Mouse (Mus musculus): ENCODE measurements around the gene 1110017D15Rik. TPM values are rescaled to one million over a fixed set of nuclear protein-coding genes. Genes with fewer than 3 reads are reported as not detected.

The 1110017D15Rik gene
- polyA plus RNA-seq, 1 experiment: 1.7 TPM

- TF ChIP-seq POLR2A (IDR thresholded peaks at IDR 0.05; ENCODE audit: control insufficient read depth, extremely low read depth, insufficient read depth, low read length, poor library complexity): no peak
- no peak for TF ChIP-seq CTCF (IDR thresholded peaks at IDR 0.05; ENCODE audit: borderline replicate concordance, control insufficient read depth, extremely low read depth, insufficient read depth, low read length, poor library complexity)
- Histone ChIP-seq H3K4me1 (replicated peaks; ENCODE audit: control insufficient read depth, insufficient read depth, low read length) (peaks cover 7% of the 10 kb centered on the region), H3K27me3 (ENCODE audit: control insufficient read depth, insufficient read depth, low read length) (no peaks in the 10 kb centered on the region), H3K4me3 (ENCODE audit: control insufficient read depth, insufficient read depth, low read length) (no peak overlapping the region), H3K27ac (ENCODE audit: control insufficient read depth, insufficient read depth, low read length) (no peak overlapping the region), H3K36me3 (ENCODE audit: control insufficient read depth, insufficient read depth, low read length) (no peaks in the 10 kb centered on the region)
- 94% methylated on average over 11 of the region's 11 CpGs for WGBS
- no peak for DNase-seq
Measured at GRCm38 (mm10) chr4:41553116-41553515, 36.0 kb upstream of the 1110017D15Rik start.

- Histone ChIP-seq H3K36me3 (ENCODE audit: control insufficient read depth, insufficient read depth, low read length) (no peaks in the 10 kb centered on the region), H3K27me3 (ENCODE audit: control insufficient read depth, insufficient read depth, low read length) (no peaks in the 10 kb centered on the region), H3K27ac (ENCODE audit: control insufficient read depth, insufficient read depth, low read length) (no peak overlapping the region), H3K4me1 (replicated peaks; ENCODE audit: control insufficient read depth, insufficient read depth, low read length) (peaks cover 7% of the 10 kb centered on the region), H3K4me3 (ENCODE audit: control insufficient read depth, insufficient read depth, low read length) (no peak overlapping the region)
- DNase-seq: peak; percentile 83
- WGBS: 43% methylated on average over 6 of the region's 6 CpGs
- TF ChIP-seq POLR2A (IDR thresholded peaks at IDR 0.05; ENCODE audit: control insufficient read depth, extremely low read depth, insufficient read depth, low read length, poor library complexity) (no peak), CTCF (IDR thresholded peaks at IDR 0.05; ENCODE audit: borderline replicate concordance, control insufficient read depth, extremely low read depth, insufficient read depth, low read length, poor library complexity) (peak; percentile 64; the same call in 1 of the 2 replicates)
Measured at GRCm38 (mm10) chr4:41552529-41552928, 35.4 kb upstream of the 1110017D15Rik start.

- Histone ChIP-seq H3K4me3 (ENCODE audit: control insufficient read depth, insufficient read depth, low read length) (no peak overlapping the region), H3K36me3 (ENCODE audit: control insufficient read depth, insufficient read depth, low read length) (no peaks in the 10 kb centered on the region), H3K27me3 (ENCODE audit: control insufficient read depth, insufficient read depth, low read length) (no peaks in the 10 kb centered on the region), H3K27ac (ENCODE audit: control insufficient read depth, insufficient read depth, low read length) (no peak overlapping the region), H3K4me1 (replicated peaks; ENCODE audit: control insufficient read depth, insufficient read depth, low read length) (no peaks in the 10 kb centered on the region)
- TF ChIP-seq CTCF (IDR thresholded peaks at IDR 0.05; ENCODE audit: borderline replicate concordance, control insufficient read depth, extremely low read depth, insufficient read depth, low read length, poor library complexity): no peak
- TF ChIP-seq POLR2A (IDR thresholded peaks at IDR 0.05; ENCODE audit: control insufficient read depth, extremely low read depth, insufficient read depth, low read length, poor library complexity): no peak
- 95% methylated on average over 1 of the region's 1 CpGs for WGBS
- DNase-seq: no peak
Measured at GRCm38 (mm10) chr4:41547086-41547485, 30.0 kb upstream of the 1110017D15Rik start.

GRCm38 (mm10) chr4:41545985-41546384 lies 28.9 kb upstream of the 1110017D15Rik start:
- TF ChIP-seq CTCF (IDR thresholded peaks at IDR 0.05; ENCODE audit: borderline replicate concordance, control insufficient read depth, extremely low read depth, insufficient read depth, low read length, poor library complexity) (no peak), POLR2A (IDR thresholded peaks at IDR 0.05; ENCODE audit: control insufficient read depth, extremely low read depth, insufficient read depth, low read length, poor library complexity) (no peak)
- no peak overlapping the region for H3K4me3 ChIP-seq (ENCODE audit: control insufficient read depth, insufficient read depth, low read length)
- H3K27ac ChIP-seq (ENCODE audit: control insufficient read depth, insufficient read depth, low read length): no peak overlapping the region
- no peaks in the 10 kb centered on the region for H3K36me3 ChIP-seq (ENCODE audit: control insufficient read depth, insufficient read depth, low read length)
- no peaks in the 10 kb centered on the region for H3K27me3 ChIP-seq (ENCODE audit: control insufficient read depth, insufficient read depth, low read length)
- no peak for DNase-seq
- WGBS: 37% methylated on average over 8 of the region's 8 CpGs
- no peaks in the 10 kb centered on the region for H3K4me1 ChIP-seq (replicated peaks; ENCODE audit: control insufficient read depth, insufficient read depth, low read length)

- Histone ChIP-seq H3K27ac (ENCODE audit: control insufficient read depth, insufficient read depth, low read length) (no peak overlapping the region), H3K27me3 (ENCODE audit: control insufficient read depth, insufficient read depth, low read length) (no peaks in the 10 kb centered on the region), H3K4me3 (ENCODE audit: control insufficient read depth, insufficient read depth, low read length) (no peak overlapping the region), H3K36me3 (ENCODE audit: control insufficient read depth, insufficient read depth, low read length) (no peaks in the 10 kb centered on the region), H3K4me1 (replicated peaks; ENCODE audit: control insufficient read depth, insufficient read depth, low read length) (no peaks in the 10 kb centered on the region)
- no peak for DNase-seq
- TF ChIP-seq POLR2A (IDR thresholded peaks at IDR 0.05; ENCODE audit: control insufficient read depth, extremely low read depth, insufficient read depth, low read length, poor library complexity): no peak
- TF ChIP-seq CTCF (IDR thresholded peaks at IDR 0.05; ENCODE audit: borderline replicate concordance, control insufficient read depth, extremely low read depth, insufficient read depth, low read length, poor library complexity): no peak
- 90% methylated on average over 8 of the region's 8 CpGs for WGBS
Measured at GRCm38 (mm10) chr4:41542136-41542535, 25.0 kb upstream of the 1110017D15Rik start.

- Histone ChIP-seq H3K27ac (ENCODE audit: control insufficient read depth, insufficient read depth, low read length) (no peak overlapping the region), H3K36me3 (ENCODE audit: control insufficient read depth, insufficient read depth, low read length) (no peaks in the 10 kb centered on the region), H3K4me3 (ENCODE audit: control insufficient read depth, insufficient read depth, low read length) (no peak overlapping the region), H3K27me3 (ENCODE audit: control insufficient read depth, insufficient read depth, low read length) (no peaks in the 10 kb centered on the region), H3K4me1 (replicated peaks; ENCODE audit: control insufficient read depth, insufficient read depth, low read length) (no peaks in the 10 kb centered on the region)
- DNase-seq: no peak
- no peak for TF ChIP-seq POLR2A (IDR thresholded peaks at IDR 0.05; ENCODE audit: control insufficient read depth, extremely low read depth, insufficient read depth, low read length, poor library complexity)
- WGBS: 92% methylated on average over 5 of the region's 5 CpGs
Measured at GRCm38 (mm10) chr4:41534866-41535265, 17.7 kb upstream of the 1110017D15Rik start.

GRCm38 (mm10) chr4:41532420-41532819 lies 15.3 kb upstream of the 1110017D15Rik start:
- no peak overlapping the region for H3K4me3 ChIP-seq (ENCODE audit: control insufficient read depth, insufficient read depth, low read length)
- no peaks in the 10 kb centered on the region for H3K4me1 ChIP-seq (replicated peaks; ENCODE audit: control insufficient read depth, insufficient read depth, low read length)
- DNase-seq: no peak
- no peak for TF ChIP-seq CTCF (IDR thresholded peaks at IDR 0.05; ENCODE audit: borderline replicate concordance, control insufficient read depth, extremely low read depth, insufficient read depth, low read length, poor library complexity)
- TF ChIP-seq POLR2A (IDR thresholded peaks at IDR 0.05; ENCODE audit: control insufficient read depth, extremely low read depth, insufficient read depth, low read length, poor library complexity): no peak
- no peaks in the 10 kb centered on the region for H3K27me3 ChIP-seq (ENCODE audit: control insufficient read depth, insufficient read depth, low read length)
- no peaks in the 10 kb centered on the region for H3K36me3 ChIP-seq (ENCODE audit: control insufficient read depth, insufficient read depth, low read length)
- no peak overlapping the region for H3K27ac ChIP-seq (ENCODE audit: control insufficient read depth, insufficient read depth, low read length)
- WGBS: 39% methylated on average over 6 of the region's 6 CpGs

Measured in thymus, adult 2 months (tissue).